Mouse (Mus musculus): ENCODE data around the gene Atp2a3. TPM values are rescaled to one million over a fixed set of nuclear protein-coding genes. Genes with fewer than 3 reads are reported as not detected.

Atp2a3 gene
- polyA plus RNA-seq, 1 experiment from 2014 or later: 21.7 TPM

DNA sequence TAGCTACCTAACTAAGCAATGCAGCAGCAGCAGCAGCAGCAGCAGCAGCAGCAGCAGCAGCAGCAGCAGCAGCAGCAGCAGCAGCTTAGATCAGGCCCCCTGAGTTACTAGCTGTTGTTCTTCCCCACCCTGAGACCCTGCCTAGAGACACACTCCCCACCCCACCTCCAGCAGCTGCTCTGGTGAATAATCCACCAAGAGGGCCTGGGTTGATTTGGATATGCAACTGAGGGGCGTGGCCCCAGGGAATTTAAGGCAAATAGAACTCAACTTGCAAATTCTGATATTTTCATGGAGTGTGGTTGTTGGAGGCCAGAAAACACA lies 7.9 kb upstream of the Atp2a3 start:
- Histone ChIP-seq H3K4me2 (ENCODE audit: low read depth, low read length) (no peak overlapping the region), H3K36me3 (ENCODE audit: control insufficient read depth, insufficient read depth, low read length) (no peaks in the 10 kb centered on the region), H3K27me3 (ENCODE audit: control insufficient read depth, insufficient read depth, low read depth, low read length) (no peaks in the 10 kb centered on the region), H3K4me3 (ENCODE audit: low read length) (no peak overlapping the region), H3K9me3 (ENCODE audit: control insufficient read depth, low read length) (no peaks in the 10 kb centered on the region), H3K27ac (ENCODE audit: low read length) (peak overlapping the region; percentile 87), H3K9ac (ENCODE audit: low read length) (peak overlapping the region; percentile 21; the same call in 1 of the 2 replicates), H3K4me1 (replicated peaks; ENCODE audit: control insufficient read depth, insufficient read depth, low read length) (peaks cover 41% of the 10 kb centered on the region)
- 75% methylated on average over 1 of the region's 1 CpGs for WGBS
- ATAC-seq (ENCODE audit: low read depth): no peak

- H3K9me3 ChIP-seq (ENCODE audit: control insufficient read depth, low read length): no peaks in the 10 kb centered on the region
- 78% methylated on average over 4 of the region's 4 CpGs for WGBS
- no peak overlapping the region for H3K9ac ChIP-seq (ENCODE audit: low read length)
- no peaks in the 10 kb centered on the region for H3K27me3 ChIP-seq (ENCODE audit: control insufficient read depth, insufficient read depth, low read depth, low read length)
- H3K4me3 ChIP-seq (ENCODE audit: low read length): no peak overlapping the region
- no peaks in the 10 kb centered on the region for H3K36me3 ChIP-seq (ENCODE audit: control insufficient read depth, insufficient read depth, low read length)
- peaks cover 39% of the 10 kb centered on the region for H3K4me1 ChIP-seq (replicated peaks; ENCODE audit: control insufficient read depth, insufficient read depth, low read length)
- H3K4me2 ChIP-seq (ENCODE audit: low read depth, low read length): no peak overlapping the region
- peak; percentile 53 for ATAC-seq (ENCODE audit: low read depth)
- H3K27ac ChIP-seq (ENCODE audit: low read length): peak overlapping the region; percentile 87
Measured at GRCm38 (mm10) chr11:72953440-72954151, 7.4 kb upstream of the Atp2a3 start.

- Histone ChIP-seq H3K9me3 (ENCODE audit: control insufficient read depth, low read length) (no peaks in the 10 kb centered on the region), H3K27me3 (ENCODE audit: control insufficient read depth, insufficient read depth, low read depth, low read length) (no peaks in the 10 kb centered on the region), H3K4me2 (ENCODE audit: low read depth, low read length) (no peak overlapping the region), H3K36me3 (ENCODE audit: control insufficient read depth, insufficient read depth, low read length) (no peaks in the 10 kb centered on the region), H3K27ac (ENCODE audit: low read length) (peak overlapping the region; percentile 87), H3K4me3 (ENCODE audit: low read length) (no peak overlapping the region), H3K9ac (ENCODE audit: low read length) (no peak overlapping the region), H3K4me1 (replicated peaks; ENCODE audit: control insufficient read depth, insufficient read depth, low read length) (peaks cover 43% of the 10 kb centered on the region)
- 92% methylated on average over 4 of the region's 4 CpGs for WGBS
- no peak for ATAC-seq (ENCODE audit: low read depth)
Measured at GRCm38 (mm10) chr11:72954216-72954615, 6.8 kb upstream of the Atp2a3 start.

DNA sequence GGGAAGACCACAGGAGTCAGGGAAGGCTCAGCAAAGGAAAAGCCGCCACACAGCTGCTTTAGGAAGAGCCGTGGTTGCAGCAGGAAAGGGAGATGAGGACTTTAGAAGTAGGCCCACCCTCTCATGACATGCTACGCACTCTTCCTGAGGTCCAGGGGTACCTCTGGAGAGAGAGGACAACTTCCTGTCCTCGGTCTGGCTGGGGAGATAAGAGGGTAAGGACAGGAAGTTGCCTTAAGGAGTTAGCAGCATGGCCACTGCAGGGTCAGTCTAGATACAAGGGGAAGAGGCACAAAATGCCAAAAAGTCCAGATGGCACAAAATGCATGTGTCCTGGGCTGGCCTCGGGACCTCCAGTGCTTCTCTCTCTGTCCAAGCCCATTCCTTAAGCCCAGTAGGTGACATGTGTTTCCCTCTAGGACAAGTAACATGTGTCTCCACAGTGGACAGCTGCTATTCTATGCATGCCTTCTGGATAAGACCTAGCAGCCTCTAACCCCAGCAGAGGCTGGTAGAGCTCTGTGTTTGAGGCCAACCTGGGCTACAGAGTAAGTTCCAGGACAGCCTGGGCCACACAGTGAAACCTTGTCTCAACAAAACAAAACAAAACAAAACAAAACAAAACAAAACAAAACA lies 5.5 kb upstream of the Atp2a3 start:
- H3K27ac ChIP-seq (ENCODE audit: low read length): peak overlapping the region; percentile 48
- WGBS: 32% methylated on average over 5 of the region's 5 CpGs

DNA sequence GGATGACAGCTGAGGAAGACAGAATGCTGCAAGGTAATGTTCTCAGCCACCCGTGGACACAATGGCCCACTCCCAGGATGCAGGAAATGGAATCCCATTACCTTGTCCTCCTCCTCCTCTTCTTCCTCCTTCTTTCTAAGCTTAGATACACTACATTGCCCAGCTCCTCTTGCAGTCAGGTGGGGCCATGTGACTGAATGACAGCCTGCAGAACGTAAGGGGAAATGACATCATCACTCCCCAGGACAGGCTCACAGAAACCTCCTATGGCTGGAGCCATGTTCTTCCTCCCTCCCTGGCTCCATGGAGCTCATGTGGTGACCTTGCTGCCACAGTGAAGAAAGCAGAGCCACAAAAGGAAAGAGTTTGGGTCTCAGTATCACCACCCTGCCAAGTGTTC lies 3.7 kb upstream of the Atp2a3 start:
- 33% methylated on average over 2 of the region's 2 CpGs for WGBS
- Histone ChIP-seq H3K4me3 (ENCODE audit: low read length) (no peak overlapping the region), H3K9me3 (ENCODE audit: control insufficient read depth, low read length) (no peaks in the 10 kb centered on the region), H3K27me3 (ENCODE audit: control insufficient read depth, insufficient read depth, low read depth, low read length) (peaks cover 15% of the 10 kb centered on the region), H3K9ac (ENCODE audit: low read length) (no peak overlapping the region), H3K27ac (ENCODE audit: low read length) (no peak overlapping the region), H3K4me2 (ENCODE audit: low read depth, low read length) (no peak overlapping the region), H3K4me1 (replicated peaks; ENCODE audit: control insufficient read depth, insufficient read depth, low read length) (peaks cover 45% of the 10 kb centered on the region), H3K36me3 (ENCODE audit: control insufficient read depth, insufficient read depth, low read length) (no peaks in the 10 kb centered on the region)
- ATAC-seq (ENCODE audit: low read depth): no peak

More for the DNA sequence above, 5.5 kb upstream of the Atp2a3 start:
- H3K4me3 ChIP-seq (ENCODE audit: low read length): no peak overlapping the region
- peaks cover 49% of the 10 kb centered on the region for H3K4me1 ChIP-seq (replicated peaks; ENCODE audit: control insufficient read depth, insufficient read depth, low read length)
- H3K27me3 ChIP-seq (ENCODE audit: control insufficient read depth, insufficient read depth, low read depth, low read length): peaks cover 2% of the 10 kb centered on the region; the same call in 1 of the 2 replicates
- H3K4me2 ChIP-seq (ENCODE audit: low read depth, low read length): no peak overlapping the region
- H3K36me3 ChIP-seq (ENCODE audit: control insufficient read depth, insufficient read depth, low read length): no peaks in the 10 kb centered on the region
- ATAC-seq (ENCODE audit: low read depth): peak; percentile 15
- H3K9me3 ChIP-seq (ENCODE audit: control insufficient read depth, low read length): no peaks in the 10 kb centered on the region
- H3K9ac ChIP-seq (ENCODE audit: low read length): no peak overlapping the region

GRCm38 (mm10) chr11:72959924-72960679 lies 867 bp upstream of the Atp2a3 start:
- 16% methylated on average over 15 of the region's 15 CpGs for WGBS
- Histone ChIP-seq H3K4me1 (replicated peaks; ENCODE audit: control insufficient read depth, insufficient read depth, low read length) (peaks cover 30% of the 10 kb centered on the region), H3K9me3 (ENCODE audit: control insufficient read depth, low read length) (no peaks in the 10 kb centered on the region), H3K27me3 (ENCODE audit: control insufficient read depth, insufficient read depth, low read depth, low read length) (peaks cover 15% of the 10 kb centered on the region), H3K27ac (ENCODE audit: low read length) (no peak overlapping the region), H3K4me2 (ENCODE audit: low read depth, low read length) (peak overlapping the region; percentile 61), H3K9ac (ENCODE audit: low read length) (no peak overlapping the region), H3K4me3 (ENCODE audit: low read length) (peak overlapping the region; percentile 49; the same call in 1 of the 2 replicates), H3K36me3 (ENCODE audit: control insufficient read depth, insufficient read depth, low read length) (no peaks in the 10 kb centered on the region)
- ATAC-seq (ENCODE audit: low read depth): no peak

GRCm38 (mm10) chr11:72960723-72961071 lies 272 bp upstream of the Atp2a3 start:
- peak overlapping the region; percentile 61 for H3K4me2 ChIP-seq (ENCODE audit: low read depth, low read length)
- H3K4me1 ChIP-seq (replicated peaks; ENCODE audit: control insufficient read depth, insufficient read depth, low read length): peaks cover 29% of the 10 kb centered on the region
- H3K9me3 ChIP-seq (ENCODE audit: control insufficient read depth, low read length): no peaks in the 10 kb centered on the region
- peaks cover 15% of the 10 kb centered on the region for H3K27me3 ChIP-seq (ENCODE audit: control insufficient read depth, insufficient read depth, low read depth, low read length)
- no peak overlapping the region for H3K27ac ChIP-seq (ENCODE audit: low read length)
- no peaks in the 10 kb centered on the region for H3K36me3 ChIP-seq (ENCODE audit: control insufficient read depth, insufficient read depth, low read length)
- 0 out of 2 replicates have a peak, but pooled peaks have one; percentile 2 for ATAC-seq (ENCODE audit: low read depth)
- H3K9ac ChIP-seq (ENCODE audit: low read length): peak overlapping the region; percentile 54
- peak overlapping the region; percentile 49 for H3K4me3 ChIP-seq (ENCODE audit: low read length)
- WGBS: 5% methylated on average over 15 of the region's 15 CpGs

GRCm38 (mm10) chr11:72962378-72962777 lies 1.4 kb downstream of the Atp2a3 start:
- peaks cover 33% of the 10 kb centered on the region for H3K4me1 ChIP-seq (replicated peaks; ENCODE audit: control insufficient read depth, insufficient read depth, low read length)
- H3K36me3 ChIP-seq (ENCODE audit: control insufficient read depth, insufficient read depth, low read length): no peaks in the 10 kb centered on the region
- H3K4me2 ChIP-seq (ENCODE audit: low read depth, low read length): no peak overlapping the region
- H3K4me3 ChIP-seq (ENCODE audit: low read length): no peak overlapping the region
- no peak for ATAC-seq (ENCODE audit: low read depth)
- peaks cover 15% of the 10 kb centered on the region for H3K27me3 ChIP-seq (ENCODE audit: control insufficient read depth, insufficient read depth, low read depth, low read length)
- H3K9me3 ChIP-seq (ENCODE audit: control insufficient read depth, low read length): no peaks in the 10 kb centered on the region
- no peak overlapping the region for H3K27ac ChIP-seq (ENCODE audit: low read length)
- 64% methylated on average over 2 of the region's 2 CpGs for WGBS
- no peak overlapping the region for H3K9ac ChIP-seq (ENCODE audit: low read length)

- WGBS: 33% methylated on average over 7 of the region's 7 CpGs
- ATAC-seq (ENCODE audit: low read depth): no peak
- Histone ChIP-seq H3K4me2 (ENCODE audit: low read depth, low read length) (no peak overlapping the region), H3K4me1 (replicated peaks; ENCODE audit: control insufficient read depth, insufficient read depth, low read length) (peaks cover 33% of the 10 kb centered on the region), H3K36me3 (ENCODE audit: control insufficient read depth, insufficient read depth, low read length) (no peaks in the 10 kb centered on the region), H3K4me3 (ENCODE audit: low read length) (no peak overlapping the region), H3K9me3 (ENCODE audit: control insufficient read depth, low read length) (no peaks in the 10 kb centered on the region), H3K27me3 (ENCODE audit: control insufficient read depth, insufficient read depth, low read depth, low read length) (peaks cover 15% of the 10 kb centered on the region), H3K9ac (ENCODE audit: low read length) (no peak overlapping the region), H3K27ac (ENCODE audit: low read length) (no peak overlapping the region; the same call in 1 of the 2 replicates)
Measured at GRCm38 (mm10) chr11:72963058-72963788, 2.3 kb downstream of the Atp2a3 start.

Measured in lung, embryonic 16.5 days (tissue).